Mouse (Mus musculus) limb, embryonic 14.5 days (tissue): ENCODE data around the gene Ccnt2. TPM values are rescaled to one million over a fixed set of nuclear protein-coding genes. Genes with fewer than 3 reads are reported as not detected.
"Not testable (repeated sequence)": the region's sequence is repeated elsewhere in the genome, so short reads cannot be mapped to it uniquely, and the experiment has no call there.

Source experiments
- ATAC-seq: fragments of 200-750 bp; cut with Nextera tagmentation; 2 replicates; pipeline ENCODE4 v1.8.0; 2017; ENCODE audit warnings: low read depth, moderate number of reproducible peaks, moderate TSS enrichment; ENCODE audit not compliant: low FRiP score
- DNase-seq: peaks from one replicate; pipeline ENCODE4 v3.0.0-alpha.2; 2015; ENCODE audit warnings: low spot score
- H3K27ac ChIP-seq: fragments of 300-500 bp; sonication (generic); replicated peaks from 2 replicates; pipeline ENCODE4 v1.5.1; 2014; ENCODE audit warnings: low read depth, mild to moderate bottlenecking, low read length, moderate library complexity, mixed read lengths
- H3K27me3 ChIP-seq: fragments of 300-500 bp; sonication (generic); 2 replicates; pipeline ENCODE4 v1.6.1; 2014; ENCODE audit warnings: low read length, mixed read lengths; ENCODE audit not compliant: control insufficient read depth, insufficient read depth
- H3K36me3 ChIP-seq: fragments of 300-500 bp; sonication (generic); 2 replicates; pipeline ENCODE4 v1.6.1; 2014; ENCODE audit warnings: mild to moderate bottlenecking, low read length, moderate library complexity, mixed read lengths; ENCODE audit not compliant: control insufficient read depth, insufficient read depth
- H3K4me1 ChIP-seq: fragments of 300-500 bp; sonication (generic); 2 replicates; pipeline ENCODE4 v1.6.1; 2014; ENCODE audit warnings: antibody characterized with exemption, low read length, mixed read lengths; ENCODE audit not compliant: control insufficient read depth, insufficient read depth
- H3K4me2 ChIP-seq: fragments of 300-500 bp; sonication (generic); replicated peaks from 2 replicates; pipeline ENCODE4 v1.6.1; 2014; ENCODE audit warnings: low read depth, mild to moderate bottlenecking, low read length, moderate library complexity; ENCODE audit not compliant: severe bottlenecking
- H3K4me3 ChIP-seq: fragments of 300-500 bp; sonication (generic); replicated peaks from 2 replicates; pipeline ENCODE4 v1.5.1; 2014; ENCODE audit warnings: low read length
- H3K9ac ChIP-seq: fragments of 300-500 bp; sonication (generic); 2 replicates; pipeline ENCODE4 v1.6.1; 2014; ENCODE audit warnings: mild to moderate bottlenecking, low read depth, low read length, moderate library complexity; ENCODE audit not compliant: severe bottlenecking
- H3K9me3 ChIP-seq: fragments of 300-500 bp; sonication (generic); 2 replicates; pipeline ENCODE4 v1.6.1; 2016; ENCODE audit warnings: low read length; ENCODE audit not compliant: control insufficient read depth
- POLR2A ChIP-seq: fragments of 200-500 bp; IDR thresholded peaks from 2 replicates; pipeline ENCODE4 v1.8.0; 2012; ENCODE audit warnings: inconsistent platforms, mild to moderate bottlenecking, moderate library complexity, borderline replicate concordance; ENCODE audit not compliant: insufficient read depth, insufficient read length; ENCODE audit errors: extremely low read depth
- WGBS: fragments of 180-500 bp; shearing (Covaris S2); extraction: QIAGEN DNeasy Blood & Tissue Kit; methylation state at CpG from one replicate; pipeline ENCODE4 v1.1.7; 2014; 5-methylcytosine and 5-hydroxymethylcytosine counted together
- polyA plus RNA-seq, 2 experiments: library from polyadenylated mRNA; depleted of rRNA in 1 of 2; stranded (reverse) in 1 of 2; unstranded in 1 of 2; fragments of >200 nt; fragmentation: Nextera tagmentation in 1 of 2; extraction: Ambion mirVana in 1 of 2; gene quantifications; 2 replicates each; pipeline versions ENCODE4 v1.2.1 to v1.2.3; 2012 to 2014

Ccnt2 gene
- polyA plus RNA-seq, 2 experiments: 53.6 to 67.0 TPM

DNA sequence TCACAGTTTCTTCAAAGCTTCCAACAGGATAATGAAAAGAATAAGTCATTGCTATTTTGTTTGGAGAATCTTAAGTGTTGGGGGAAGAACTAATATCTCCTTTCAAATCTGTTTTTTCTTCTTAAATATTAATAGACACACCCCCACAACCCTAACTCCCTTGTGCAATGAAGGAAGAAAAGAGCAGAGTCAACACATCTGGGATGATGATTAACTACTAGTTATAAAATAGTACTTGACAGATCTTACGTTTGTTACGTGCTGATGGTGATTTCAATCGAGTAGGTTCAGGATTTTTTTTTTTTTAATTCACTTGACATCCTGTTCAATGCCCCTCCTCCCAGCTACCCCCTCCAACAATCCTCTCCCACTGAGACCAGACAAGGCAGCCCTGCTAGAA is 38.6 kb upstream of the Ccnt2 start:
- no peak overlapping the region for H3K4me3 ChIP-seq
- WGBS: 52% methylated on average over 3 of the region's 3 CpGs
- no peaks in the 10 kb centered on the region for H3K36me3 ChIP-seq
- peaks cover 2% of the 10 kb centered on the region; the same call in 1 of the 2 replicates for H3K4me1 ChIP-seq
- no peak overlapping the region for H3K4me2 ChIP-seq
- no peak for TF ChIP-seq POLR2A
- no peaks in the 10 kb centered on the region for H3K9me3 ChIP-seq
- no peak overlapping the region for H3K27ac ChIP-seq
- H3K27me3 ChIP-seq: no peaks in the 10 kb centered on the region
- DNase-seq (no peak), ATAC-seq (no peak)
- H3K9ac ChIP-seq: no peak overlapping the region

GRCm38 (mm10) chr1:127750401-127751102 is 23.4 kb upstream of the Ccnt2 start:
- Histone ChIP-seq H3K4me3 (no peak overlapping the region), H3K27ac (no peak overlapping the region), H3K36me3 (no peaks in the 10 kb centered on the region), H3K4me2 (no peak overlapping the region), H3K27me3 (no peaks in the 10 kb centered on the region), H3K4me1 (no peaks in the 10 kb centered on the region), H3K9me3 (no peaks in the 10 kb centered on the region), H3K9ac (no peak overlapping the region)
- no peak for TF ChIP-seq POLR2A
- DNase-seq (no peak), ATAC-seq (no peak)
- WGBS: 76% methylated on average over 11 of the region's 11 CpGs

GRCm38 (mm10) chr1:127755806-127756205 is 18.2 kb upstream of the Ccnt2 start:
- H3K4me2 ChIP-seq: no peak overlapping the region
- no peak for TF ChIP-seq POLR2A
- H3K4me3 ChIP-seq: no peak overlapping the region
- no peak overlapping the region for H3K27ac ChIP-seq
- DNase-seq (no peak), ATAC-seq (no peak)
- H3K9ac ChIP-seq: no peak overlapping the region
- no peaks in the 10 kb centered on the region for H3K4me1 ChIP-seq
- no peaks in the 10 kb centered on the region for H3K9me3 ChIP-seq
- no peaks in the 10 kb centered on the region for H3K27me3 ChIP-seq
- WGBS: 77% methylated on average over 4 of the region's 4 CpGs
- no peaks in the 10 kb centered on the region for H3K36me3 ChIP-seq

DNA sequence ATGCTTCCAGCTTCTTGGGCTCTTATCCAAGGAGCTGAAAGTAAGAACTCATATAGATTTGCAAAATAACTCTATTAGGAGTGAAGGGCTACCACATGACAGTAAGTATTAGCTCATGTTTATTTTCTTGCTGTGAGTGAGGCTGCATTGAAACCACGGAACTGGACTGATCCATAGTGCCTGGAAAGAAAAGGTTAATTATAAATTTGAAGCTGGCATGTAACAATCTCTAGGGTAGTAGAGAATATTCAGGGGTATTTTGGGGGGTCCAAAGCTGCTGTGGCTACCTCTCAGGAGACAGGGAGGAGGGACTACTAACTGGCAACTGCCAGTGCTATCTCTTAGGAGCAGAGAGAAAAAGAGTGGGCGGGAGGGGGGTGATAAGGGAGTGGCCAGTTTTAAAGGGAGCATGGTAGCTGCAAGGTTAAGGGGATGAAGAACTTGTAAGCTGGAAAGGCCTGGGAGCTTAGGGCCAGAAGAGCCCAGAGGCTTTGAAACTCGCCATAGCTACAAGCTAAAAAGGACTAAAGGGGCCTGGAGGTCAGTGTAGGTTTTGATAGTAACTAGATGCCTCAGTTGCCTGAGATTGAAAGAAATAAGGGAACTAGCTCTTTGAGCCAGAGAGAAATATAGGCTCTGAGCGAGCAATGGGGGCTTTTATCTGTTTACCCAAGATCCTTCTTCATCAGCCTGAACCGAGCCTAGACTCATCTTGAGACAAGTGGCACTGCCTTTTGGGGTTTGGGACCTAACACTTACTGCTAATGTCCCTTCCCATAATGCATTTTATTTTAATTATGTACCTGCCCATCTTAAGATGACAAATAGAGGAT is 17.4 kb upstream of the Ccnt2 start:
- Histone ChIP-seq H3K9ac (no peak overlapping the region), H3K36me3 (no peaks in the 10 kb centered on the region), H3K4me3 (no peak overlapping the region), H3K4me2 (no peak overlapping the region), H3K9me3 (no peaks in the 10 kb centered on the region), H3K4me1 (no peaks in the 10 kb centered on the region), H3K27ac (no peak overlapping the region), H3K27me3 (no peaks in the 10 kb centered on the region)
- DNase-seq (no peak), ATAC-seq (no peak)
- 72% methylated on average over 5 of the region's 5 CpGs for WGBS
- TF ChIP-seq POLR2A: no peak

DNA sequence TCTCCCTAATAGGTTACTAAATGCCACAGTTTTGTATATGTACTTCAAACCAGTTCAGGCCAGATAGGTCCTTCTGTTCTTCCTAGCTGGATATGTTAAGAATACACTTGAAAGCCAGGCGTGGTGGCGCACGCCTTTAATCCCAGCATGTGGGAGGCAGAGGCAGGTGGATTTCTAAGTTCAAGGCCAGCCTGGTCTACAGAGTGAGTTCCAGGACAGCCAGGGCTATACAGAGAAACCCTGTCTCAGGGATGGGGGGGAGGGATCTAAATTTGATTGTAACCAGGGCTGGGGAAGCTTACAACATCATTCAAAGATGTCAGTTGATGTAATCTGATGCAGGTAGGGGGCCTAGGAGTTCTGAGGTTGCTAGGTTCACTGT is 16.8 kb upstream of the Ccnt2 start:
- not testable (repeated sequence) for ATAC-seq, H3K9me3 ChIP-seq, H3K4me3 ChIP-seq, H3K4me2 ChIP-seq, H3K4me1 ChIP-seq, DNase-seq, H3K27me3 ChIP-seq, H3K27ac ChIP-seq, H3K36me3 ChIP-seq, H3K9ac ChIP-seq
- 95% methylated on average over 3 of the region's 3 CpGs for WGBS
